Mouse (Mus musculus) heart, postnatal 0 days (tissue): ENCODE data around the gene Cct7. TPM values are rescaled to one million over a fixed set of nuclear protein-coding genes. Genes with fewer than 3 reads are reported as not detected.

ENCODE experiments used
- ATAC-seq: fragments of 200-750 bp; cut with Nextera tagmentation; 2 replicates; pipeline ENCODE4 v1.8.0; 2017; ENCODE audit warnings: low read depth, moderate number of reproducible peaks, moderate library complexity; ENCODE audit not compliant: insufficient read depth
- DNase-seq: peaks from one replicate; pipeline ENCODE4 v3.0.0-alpha.2; 2016; ENCODE audit warnings: low spot score
- H3K27ac ChIP-seq: fragments of 300-500 bp; sonication (generic); 2 replicates; pipeline ENCODE4 v1.5.1; 2014; ENCODE audit warnings: low read depth, mild to moderate bottlenecking
- H3K27me3 ChIP-seq: fragments of 300-500 bp; sonication (generic); 2 replicates; pipeline ENCODE4 v1.6.1; 2014; ENCODE audit warnings: low read length, mixed read lengths; ENCODE audit not compliant: control insufficient read depth, insufficient read depth
- H3K36me3 ChIP-seq: fragments of 300-500 bp; sonication (generic); replicated peaks from 2 replicates; pipeline ENCODE4 v1.6.1; 2014; ENCODE audit warnings: low read length, mixed read lengths; ENCODE audit not compliant: control insufficient read depth, insufficient read depth
- H3K4me1 ChIP-seq: fragments of 300-500 bp; sonication (generic); 2 replicates; pipeline ENCODE4 v1.6.1; 2014; ENCODE audit warnings: antibody characterized with exemption; ENCODE audit not compliant: control insufficient read depth, insufficient read depth
- H3K4me2 ChIP-seq: fragments of 300-500 bp; sonication (generic); 2 replicates; pipeline ENCODE4 v1.6.1; 2014; ENCODE audit warnings: low read depth, mild to moderate bottlenecking, low read length, moderate library complexity
- H3K4me3 ChIP-seq: fragments of 300-500 bp; sonication (generic); 2 replicates; pipeline ENCODE4 v1.5.1; 2014; ENCODE audit warnings: low read depth, low read length
- H3K9ac ChIP-seq: fragments of 300-500 bp; sonication (generic); replicated peaks from 2 replicates; pipeline ENCODE4 v1.6.1; 2014; ENCODE audit warnings: low read depth, low read length, mixed read lengths
- H3K9me3 ChIP-seq: fragments of 300-500 bp; sonication (generic); replicated peaks from 2 replicates; pipeline ENCODE4 v1.6.1; 2016; ENCODE audit warnings: low read length; ENCODE audit not compliant: control insufficient read depth
- CTCF ChIP-seq: IDR thresholded peaks from 2 replicates; pipeline ENCODE4 v1.5.1; 2016; ENCODE audit warnings: antibody characterized with exemption, control low read depth, low read depth
- EP300 ChIP-seq: IDR thresholded peaks from 2 replicates; pipeline ENCODE4 v1.6.1; 2016; ENCODE audit warnings: antibody characterized with exemption, low read depth
- WGBS: fragments of 180-500 bp; shearing (Covaris S2); extraction: QIAGEN DNeasy Blood & Tissue Kit; methylation state at CpG from one replicate; pipeline ENCODE4 v1.1.7; 2014; 5-methylcytosine and 5-hydroxymethylcytosine counted together
- polyA plus RNA-seq: library from polyadenylated mRNA; unstranded; fragments of >200 nt; fragmentation: Nextera tagmentation; extraction: Ambion mirVana; gene quantifications from 2 replicates; pipeline ENCODE4 v1.2.1, GENCODE M21; 2015
- total RNA-seq: library from RNA; depleted of rRNA; stranded (reverse); fragments of >200 nt; gene quantifications from 2 replicates; pipeline ENCODE4 v1.2.3, GENCODE M21; 2014; ENCODE audit warnings: low replicate concordance; rRNA removed

Gene Cct7
- total and polyA plus RNA-seq, 2 experiments from 2014 or later, result 138 to 246 TPM

GRCm38 (mm10) chr6:85512056-85512440 is 60.7 kb downstream of the Cct7 start:
- ATAC-seq, result no peak
- H3K9ac ChIP-seq, result no peak overlapping the region
- H3K4me1 ChIP-seq, result peaks cover 8% of the 10 kb centered on the region
- H3K9me3 ChIP-seq, result no peaks in the 10 kb centered on the region
- TF ChIP-seq EP300 (no peak), CTCF (no peak)
- WGBS, result under 1% methylated on average over 29 of the region's 36 CpGs
- H3K36me3 ChIP-seq, result no peaks in the 10 kb centered on the region
- H3K4me3 ChIP-seq, result peak overlapping the region; percentile 48
- no peak overlapping the region for H3K27ac ChIP-seq
- peak overlapping the region; percentile 34 for H3K4me2 ChIP-seq
- DNase-seq, result no peak
- H3K27me3 ChIP-seq, result peaks cover 80% of the 10 kb centered on the region

GRCm38 (mm10) chr6:85512577-85513530 is 61.5 kb downstream of the Cct7 start:
- no peak overlapping the region for H3K9ac ChIP-seq
- H3K9me3 ChIP-seq, result no peaks in the 10 kb centered on the region
- peaks cover 8% of the 10 kb centered on the region for H3K4me1 ChIP-seq
- ATAC-seq (no peak), DNase-seq (no peak)
- TF ChIP-seq CTCF (no peak), EP300 (no peak)
- peaks cover 80% of the 10 kb centered on the region for H3K27me3 ChIP-seq
- WGBS, result under 1% methylated on average over 64 of the region's 90 CpGs
- H3K4me2 ChIP-seq, result peak overlapping the region; percentile 70
- H3K36me3 ChIP-seq, result no peaks in the 10 kb centered on the region
- peak overlapping the region; percentile 48 for H3K4me3 ChIP-seq
- no peak overlapping the region for H3K27ac ChIP-seq

GRCm38 (mm10) chr6:85513531-85513910 is 62.2 kb downstream of the Cct7 start, which contains the start of gene Egr4:
Gene Egr4, minus strand, starts transcription at chr6:85513589.
- WGBS, result under 1% methylated on average over 37 of the region's 38 CpGs
- no peaks in the 10 kb centered on the region for H3K36me3 ChIP-seq
- peak within 1 kb of the TSS; percentile 70 for H3K4me2 ChIP-seq
- no peak within 1 kb of the TSS for H3K9ac ChIP-seq
- no peak within 1 kb of the TSS for H3K27ac ChIP-seq
- DNase-seq (no peak), ATAC-seq (0 out of 2 replicates have a peak, but pooled peaks have one; percentile 42)
- no peaks in the 10 kb centered on the region for H3K9me3 ChIP-seq
- H3K4me3 ChIP-seq, result peak within 1 kb of the TSS; percentile 48
- H3K27me3 ChIP-seq, result peaks cover 82% of the 10 kb centered on the region
- no peak for TF ChIP-seq CTCF
- no peak for TF ChIP-seq EP300
- H3K4me1 ChIP-seq, result peaks cover 8% of the 10 kb centered on the region

GRCm38 (mm10) chr6:85515941-85516340 is 64.6 kb downstream of the Cct7 start:
- ATAC-seq (no peak), DNase-seq (no peak)
- no peaks in the 10 kb centered on the region for H3K9me3 ChIP-seq
- TF ChIP-seq EP300 (no peak), CTCF (no peak)
- H3K9ac ChIP-seq, result no peak overlapping the region
- H3K36me3 ChIP-seq, result no peaks in the 10 kb centered on the region
- H3K4me3 ChIP-seq, result no peak overlapping the region
- peaks cover 59% of the 10 kb centered on the region for H3K27me3 ChIP-seq
- WGBS, result 72% methylated on average over 4 of the region's 4 CpGs
- peaks cover 8% of the 10 kb centered on the region for H3K4me1 ChIP-seq
- no peak overlapping the region for H3K27ac ChIP-seq
- H3K4me2 ChIP-seq, result no peak overlapping the region

Other genes starting within 250 kb of the Cct7 start
- 4.8 and 9.5 TPM in 2 replicates for gene Sfxn5, start 118.1 kb upstream of the Cct7 start, total RNA-seq
- 2.2 and 2.7 TPM in 2 replicates for gene Sfxn5, start 118.1 kb upstream of the Cct7 start, polyA plus RNA-seq
- 86.7 and 91.3 TPM in 2 replicates for gene Rab11fip5, start 76.9 kb upstream of the Cct7 start, total RNA-seq
- 35.3 and 38.2 TPM in 2 replicates for gene Rab11fip5, start 76.9 kb upstream of the Cct7 start, polyA plus RNA-seq
- not detected in 2 replicates for gene Noto, start 27.6 kb upstream of the Cct7 start, total RNA-seq
- not detected in 2 replicates for gene Noto, start 27.6 kb upstream of the Cct7 start, polyA plus RNA-seq
- gene Smyd5, start 19.5 kb upstream of the Cct7 start, total RNA-seq, result 15.0 and 22.7 TPM in 2 replicates
- 13.1 and 16.0 TPM in 2 replicates for gene Smyd5, start 19.5 kb upstream of the Cct7 start, polyA plus RNA-seq
- gene Pradc1, start 456 bp downstream of the Cct7 start, total RNA-seq, result 14.7 and 20.4 TPM in 2 replicates
- gene Pradc1, start 456 bp downstream of the Cct7 start, polyA plus RNA-seq, result 33.9 and 35.9 TPM in 2 replicates
- gene Fbxo41, start 51.5 kb downstream of the Cct7 start, total RNA-seq, result 0.11 TPM in 1 of 2 replicates, not detected in the other
- gene Fbxo41, start 51.5 kb downstream of the Cct7 start, polyA plus RNA-seq, result not detected in 2 replicates
- gene Egr4, start 62.1 kb downstream of the Cct7 start, total RNA-seq, result not detected in 2 replicates
- gene Egr4, start 62.1 kb downstream of the Cct7 start, polyA plus RNA-seq, result not detected in 2 replicates
- 2.8 and 3.5 TPM in 2 replicates for gene Alms1, start 136.0 kb downstream of the Cct7 start, total RNA-seq
- 0.61 and 0.81 TPM in 2 replicates for gene Alms1, start 136.0 kb downstream of the Cct7 start, polyA plus RNA-seq